Mouse (Mus musculus): ENCODE results near the gene Secisbp2l.
A peak's percentile ranks its signal among the peaks of the same experiment; 100 is the strongest.

Secisbp2l gene

DNA sequence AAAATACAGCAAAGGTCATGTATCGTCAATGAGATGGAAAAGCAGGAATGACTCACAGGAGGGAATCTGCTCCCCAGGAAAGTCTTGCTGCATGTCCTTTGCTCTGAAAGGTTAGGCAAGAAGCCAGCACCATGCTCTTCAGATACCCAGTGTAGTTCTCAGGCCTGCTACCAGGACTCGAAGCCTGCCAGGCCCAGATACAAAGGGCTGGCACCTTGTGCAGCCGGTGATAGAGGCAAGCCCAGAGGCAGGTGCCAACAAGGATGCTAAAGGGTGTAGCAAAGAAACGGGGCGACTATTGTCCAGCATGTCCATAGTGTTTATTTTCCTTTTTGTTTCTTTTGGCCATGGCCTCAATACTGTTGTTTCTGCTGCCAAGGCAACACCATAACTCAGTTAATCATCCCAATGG, 76.2 kb downstream of the Secisbp2l start:
- DNase-seq (ENCODE audit: inconsistent ontology term): peak; percentile 91

DNA sequence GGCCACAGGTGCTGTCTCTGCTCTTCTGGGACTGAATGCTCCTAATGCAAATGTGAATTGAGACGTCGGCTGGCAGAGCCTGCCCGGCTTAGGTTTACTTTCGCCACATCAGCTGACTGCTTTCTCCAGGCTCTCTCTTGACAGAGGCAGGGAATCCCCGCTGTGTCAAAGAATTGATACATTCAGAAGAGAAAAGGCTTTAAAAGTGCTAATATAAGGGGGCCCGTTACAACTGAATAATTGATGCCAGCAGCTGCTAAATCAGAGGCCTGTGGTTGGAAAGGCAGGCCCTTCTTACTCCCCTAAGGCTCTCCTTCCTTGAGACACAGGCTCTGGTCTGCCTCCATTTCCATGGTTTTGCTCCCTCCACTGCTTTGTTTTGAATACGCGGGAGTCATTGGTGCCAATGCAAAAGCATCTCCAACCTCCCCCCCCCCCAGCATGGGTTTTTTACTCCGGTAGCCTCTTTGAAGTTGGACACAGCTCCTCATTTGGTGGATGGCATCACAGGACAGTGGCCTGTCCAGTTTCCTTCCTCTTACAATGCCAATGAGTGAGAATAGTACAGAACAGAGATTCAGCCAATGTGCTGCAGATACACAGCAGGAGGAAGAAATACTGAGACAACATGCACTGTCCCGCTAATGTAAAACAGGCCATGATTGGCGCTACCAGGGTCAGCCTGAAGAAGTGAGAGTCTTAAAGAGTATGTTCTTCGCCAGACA, 77.6 kb downstream of the Secisbp2l start:
- DNase-seq (ENCODE audit: inconsistent ontology term): no peak

DNA sequence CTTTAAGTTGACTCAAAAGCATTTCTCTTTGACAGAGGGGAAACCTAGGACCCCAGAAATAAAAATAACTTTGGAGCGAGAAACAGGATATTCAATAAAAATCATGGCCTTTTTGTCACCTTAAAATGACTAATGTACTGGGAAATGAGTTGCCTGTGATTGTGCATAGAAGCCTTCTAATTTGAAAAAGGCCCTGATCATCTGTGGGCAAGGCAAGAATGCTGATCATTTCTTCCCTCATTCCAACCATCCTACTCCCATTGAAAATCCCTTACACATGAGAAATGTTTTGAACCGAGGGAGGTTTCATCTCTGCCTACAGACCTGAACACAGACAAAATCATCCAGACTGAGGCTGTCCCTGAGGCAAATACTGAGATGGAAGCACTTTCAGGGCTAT, 79.8 kb downstream of the Secisbp2l start:
- DNase-seq (ENCODE audit: inconsistent ontology term): peak; percentile 92

DNA sequence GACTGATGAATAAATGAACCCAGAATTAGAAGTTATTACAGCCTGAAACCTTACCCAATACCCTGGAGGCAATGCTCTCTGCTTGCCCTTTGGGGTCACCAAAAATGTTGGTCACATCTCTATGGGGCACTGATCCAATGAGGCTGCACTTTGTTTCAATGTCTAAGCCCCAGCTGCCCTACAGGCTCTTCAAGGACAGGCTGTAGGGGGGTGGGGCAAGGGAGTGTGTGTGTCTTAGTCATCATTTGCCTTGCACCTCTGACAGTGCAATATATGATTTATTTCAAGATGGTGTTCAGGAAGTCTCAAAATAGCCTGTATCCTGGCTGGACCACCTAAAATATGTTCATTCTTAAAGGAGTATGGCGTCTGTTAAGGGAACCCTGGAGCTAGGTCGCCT, 81.1 kb downstream of the Secisbp2l start:
- no peak for DNase-seq (ENCODE audit: inconsistent ontology term)

GRCm38 (mm10) chr2:125696219-125696618, 86.5 kb downstream of the Secisbp2l start:
- peak; percentile 26 for DNase-seq (ENCODE audit: inconsistent ontology term)

DNA sequence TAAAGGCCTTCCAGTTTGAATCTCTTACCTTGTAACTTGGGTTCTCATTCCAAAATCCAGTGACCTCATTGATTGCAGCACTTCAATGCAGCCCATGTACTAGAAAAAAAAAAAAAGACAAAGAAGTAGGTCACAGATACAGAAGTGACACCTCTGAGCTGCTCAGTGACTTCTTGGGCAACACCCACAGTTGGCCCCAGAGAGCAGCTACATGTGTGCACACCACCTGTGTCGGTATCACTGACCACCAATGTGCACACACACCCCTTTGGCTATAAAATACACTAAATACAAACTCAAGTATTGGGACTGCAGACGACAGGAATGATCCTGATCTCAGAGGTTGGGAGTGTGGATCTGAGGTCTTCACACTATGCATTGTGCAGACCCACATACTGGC, 87.9 kb downstream of the Secisbp2l start:
- DNase-seq (ENCODE audit: inconsistent ontology term): no peak

DNA sequence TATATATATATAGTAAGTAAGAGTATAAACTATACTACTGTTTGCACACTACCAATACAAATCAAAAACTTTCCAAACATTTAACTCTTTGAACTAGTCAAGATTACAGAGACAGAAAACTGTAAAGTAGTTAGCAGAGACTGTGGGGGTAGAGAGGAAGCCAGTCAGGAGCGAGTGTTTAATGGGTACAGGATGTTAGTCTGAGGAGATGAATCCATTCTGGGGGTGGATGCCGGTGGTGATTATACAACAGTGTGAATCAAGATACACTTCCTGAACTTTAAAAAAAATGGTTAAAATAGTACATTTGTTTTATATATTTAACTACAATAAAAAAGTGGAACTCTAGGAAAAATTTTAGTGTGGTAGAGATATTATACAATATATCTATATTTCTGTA, 90.7 kb downstream of the Secisbp2l start:
- no peak for DNase-seq (ENCODE audit: inconsistent ontology term)

Data from Muller cell, postnatal 12 days (primary cell).